Mouse (Mus musculus) left cerebral cortex, postnatal 36 days (tissue): ENCODE results near the gene Rusc1. TPM values are rescaled to one million over a fixed set of nuclear protein-coding genes. Genes with fewer than 3 reads are reported as not detected.
A peak's percentile ranks its signal among the peaks of the same experiment; 100 is the strongest.
"Not testable (repeated sequence)": the region's sequence is repeated elsewhere in the genome, so short reads cannot be mapped to it uniquely, and the experiment has no call there.

Experiments
- DNase-seq, 2 experiments: peaks; one replicate each; pipeline ENCODE4 v3.0.0; 2021 to 2022; ENCODE audit warnings: low spot score in 2 of 2, mixed read lengths in 1 of 2
- intact Hi-C: fragments of 180-260 bp; cut with DNase I; formaldehyde crosslinking; loops from one replicate; pipeline ENCODE4 v1.15.1; 2025
- total RNA-seq, 2 experiments: library from RNA; stranded (reverse); gene quantifications; 2 replicates each; pipeline ENCODE4 v1.2.3; 2021

Rusc1 gene
- total RNA-seq, 2 experiments from 2014 or later: 185 to 202 TPM

DNA sequence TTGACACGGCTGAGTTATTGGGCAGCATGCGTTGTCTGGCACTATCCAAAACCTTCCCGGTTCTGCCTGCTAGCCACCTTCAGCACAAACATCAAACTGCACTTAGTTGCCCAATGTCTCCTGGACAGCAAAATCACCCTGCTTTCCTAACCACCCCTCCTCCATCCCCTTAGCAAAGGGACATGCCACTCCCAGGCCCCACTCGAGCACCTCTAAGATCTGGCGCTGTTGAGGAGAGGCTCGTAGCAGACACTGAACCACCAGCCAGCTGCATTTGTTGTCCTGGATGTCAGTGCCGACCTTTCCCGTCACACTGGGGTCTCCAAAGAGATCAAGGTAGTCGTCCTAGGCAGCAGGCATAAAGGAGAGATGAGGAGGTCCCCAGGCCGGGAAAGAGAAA is 910 bp upstream of the Rusc1 start:
- intact Hi-C loops: loop anchor here (5.0 kb wide), 2 partner anchors 63 to 118 kb away; no protein-coding TSS in a partner anchor
- DNase-seq: no peak

- DNase-seq: no peak
- intact Hi-C loops: loop anchor here (5.0 kb wide), 2 partner anchors 65 to 120 kb away; no protein-coding TSS in a partner anchor
Measured at GRCm38 (mm10) chr3:89092509-89093090, 511 bp downstream of the Rusc1 start.

- no peak for DNase-seq
- intact Hi-C loops: loop anchor here (5.0 kb wide), 2 partner anchors 65 to 120 kb away; no protein-coding TSS in a partner anchor
Measured at GRCm38 (mm10) chr3:89091811-89092508, 1.2 kb downstream of the Rusc1 start.

DNA sequence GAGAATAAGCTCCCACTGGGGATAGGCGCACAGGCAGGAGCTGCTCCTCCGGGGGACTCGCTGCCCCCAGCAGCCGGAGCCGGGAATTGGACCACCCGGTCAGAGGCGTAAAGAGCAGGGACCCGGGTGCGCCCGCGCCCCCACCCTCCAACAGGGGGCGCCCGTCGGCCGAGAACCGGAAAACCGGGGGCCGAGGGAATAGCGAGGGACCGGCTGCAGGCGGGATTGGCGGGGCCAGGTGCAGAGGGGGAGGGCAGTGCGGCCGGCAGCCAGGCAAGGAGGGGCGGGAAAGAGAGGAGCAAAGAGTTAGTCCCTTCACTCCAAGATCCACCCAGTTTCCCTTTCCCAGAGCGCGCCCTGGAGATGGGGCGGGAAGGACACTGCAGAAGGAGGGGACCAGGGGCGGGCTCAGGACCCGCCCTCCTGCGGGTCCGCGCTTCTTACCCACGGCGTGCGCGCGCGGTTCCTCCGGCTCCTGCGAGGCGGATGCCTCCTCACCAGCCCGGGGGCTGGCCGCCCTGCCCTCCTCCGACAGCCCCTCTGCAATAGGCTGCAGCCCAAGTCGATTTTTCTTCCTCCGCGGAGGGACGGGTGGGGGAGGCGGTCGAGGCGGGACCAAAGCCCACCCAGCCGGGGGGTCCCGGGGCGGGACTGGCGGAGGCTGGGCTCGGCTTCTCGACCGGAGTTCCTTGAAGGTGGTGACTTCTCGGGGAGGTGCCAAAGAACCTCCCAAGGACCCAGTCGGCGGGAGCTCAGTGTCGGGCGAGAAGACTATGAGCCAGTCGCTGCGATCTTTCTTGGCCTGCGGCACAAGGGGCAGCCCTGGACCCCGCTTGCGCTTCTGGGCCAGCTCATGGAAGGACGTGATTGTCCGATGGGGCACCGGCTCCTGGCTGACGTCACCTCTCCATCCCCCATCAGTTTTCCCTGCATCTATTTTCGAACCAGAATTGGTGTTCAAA is 2.1 kb downstream of the Rusc1 start:
- DNase-seq: peak; percentile 86 to 92
- intact Hi-C loops: loop anchor here (5.0 kb wide), 2 partner anchors 66 to 121 kb away; no protein-coding TSS in a partner anchor

GRCm38 (mm10) chr3:89089882-89090591 is 3.1 kb downstream of the Rusc1 start:
- peak; percentile 86 to 90 for DNase-seq
- intact Hi-C loops: loop anchor here (5.0 kb wide), 2 partner anchors 67 to 122 kb away; no protein-coding TSS in a partner anchor

DNA sequence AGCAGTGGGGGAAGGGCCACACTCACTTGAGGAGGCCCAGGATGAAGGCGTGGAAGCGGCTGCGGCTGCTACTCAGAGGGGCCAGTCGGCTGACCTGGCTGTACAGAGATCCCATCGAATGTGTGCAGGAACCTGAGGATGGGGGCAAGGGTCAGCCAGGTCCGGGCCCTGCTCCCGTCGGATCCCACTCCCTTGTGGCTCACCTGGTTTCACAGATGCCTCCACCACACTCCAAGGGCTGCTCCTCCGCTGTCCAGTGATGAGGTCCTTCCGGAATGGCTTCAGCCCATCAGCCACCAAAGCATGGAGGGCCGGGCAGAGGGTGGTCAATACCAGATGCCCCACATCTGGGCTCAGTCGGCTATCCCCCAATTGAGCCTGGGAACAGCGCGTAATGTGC is 4.1 kb downstream of the Rusc1 start:
- intact Hi-C loops: no loop called here
- no peak for DNase-seq

DNA sequence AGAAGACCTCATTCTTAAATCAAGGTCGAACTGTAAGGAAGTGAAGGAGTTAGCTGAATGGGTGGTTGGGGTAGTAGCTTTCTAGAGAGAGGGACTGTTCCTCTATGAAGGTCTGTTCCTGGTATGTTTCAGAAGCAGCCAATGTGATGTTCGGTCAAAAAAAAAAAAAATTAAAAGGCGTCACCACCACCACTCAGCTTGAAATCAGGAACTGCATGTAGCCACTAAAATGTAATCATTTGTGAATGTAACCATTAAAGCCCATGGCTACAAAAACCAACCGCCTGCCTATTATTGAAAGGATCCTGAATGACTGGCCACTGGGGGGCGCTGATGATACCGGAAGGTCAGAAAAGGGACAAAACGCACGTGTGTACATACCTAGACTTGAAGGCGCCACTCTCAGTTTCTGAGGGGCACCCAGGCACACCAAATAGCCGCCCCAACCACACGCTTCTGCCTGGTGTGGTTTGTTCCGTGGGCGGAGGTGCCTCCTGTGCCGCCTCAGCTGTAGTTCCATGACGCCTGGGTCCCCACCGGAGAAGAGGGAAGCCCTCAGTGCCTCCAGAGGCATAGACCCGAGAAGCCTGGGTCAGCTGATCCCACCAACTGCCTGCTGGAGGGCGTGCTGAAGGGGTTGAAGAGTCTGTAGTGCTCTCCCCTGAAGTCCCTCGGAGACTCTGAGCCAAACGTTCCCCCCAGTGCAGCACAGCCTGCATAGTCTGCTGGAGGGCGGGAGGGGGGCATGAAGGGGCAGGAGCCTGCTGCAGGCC is 5.6 kb downstream of the Rusc1 start:
- intact Hi-C loops: no loop called here
- peak; percentile 66 to 75 for DNase-seq

- intact Hi-C loops: no loop called here
- no peak for DNase-seq
Measured at GRCm38 (mm10) chr3:89084654-89085190, 8.4 kb downstream of the Rusc1 start.

DNA sequence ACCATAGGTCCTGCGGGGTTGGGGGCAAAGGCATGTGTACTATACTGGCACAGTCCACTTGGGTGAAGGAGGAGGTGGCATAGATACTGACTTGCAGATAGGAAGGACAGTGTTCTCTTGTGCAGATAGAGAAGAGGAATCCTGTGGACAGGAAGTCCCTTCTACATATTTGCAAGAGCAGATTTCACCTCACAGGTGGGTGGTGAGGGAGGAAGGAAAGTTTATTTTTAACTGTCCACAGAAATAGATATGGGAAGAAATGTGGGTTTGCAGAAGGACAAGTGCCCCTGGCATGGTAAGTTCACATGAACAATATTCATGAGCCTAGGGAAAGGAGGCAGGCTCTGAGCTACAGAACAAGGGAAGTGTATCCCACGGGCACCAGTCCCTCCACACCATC is 9.0 kb downstream of the Rusc1 start:
- intact Hi-C loops: no loop called here
- peak in 1 of 2 experiments; percentile 44 for DNase-seq

DNA sequence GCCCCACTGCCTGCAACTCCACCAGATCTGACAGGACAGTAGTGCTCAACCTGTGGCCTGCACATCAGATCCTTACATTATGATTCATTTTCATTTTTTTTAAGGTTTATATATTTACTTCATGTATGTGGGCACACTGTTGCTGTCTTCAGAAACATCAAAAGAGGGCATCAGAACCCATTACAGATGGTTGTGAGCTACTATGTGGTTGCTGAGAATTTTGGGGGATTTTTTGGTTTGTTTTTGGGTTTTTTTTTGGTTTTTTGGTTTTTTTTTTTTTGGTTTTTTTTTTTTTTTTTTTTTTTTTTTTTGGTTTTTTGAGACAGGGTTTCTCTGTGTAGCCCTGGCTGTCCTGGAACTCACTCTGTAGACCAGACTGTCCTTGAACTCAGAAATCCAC is 10.8 kb downstream of the Rusc1 start:
- intact Hi-C loops: not testable (repeated sequence)

GRCm38 (mm10) chr3:89077383-89077782 is 15.7 kb downstream of the Rusc1 start:
- intact Hi-C loops: no loop called here
- DNase-seq: no peak

More for the DNA sequence above, 10.8 kb downstream of the Rusc1 start:
- not testable (repeated sequence) for DNase-seq

DNA sequence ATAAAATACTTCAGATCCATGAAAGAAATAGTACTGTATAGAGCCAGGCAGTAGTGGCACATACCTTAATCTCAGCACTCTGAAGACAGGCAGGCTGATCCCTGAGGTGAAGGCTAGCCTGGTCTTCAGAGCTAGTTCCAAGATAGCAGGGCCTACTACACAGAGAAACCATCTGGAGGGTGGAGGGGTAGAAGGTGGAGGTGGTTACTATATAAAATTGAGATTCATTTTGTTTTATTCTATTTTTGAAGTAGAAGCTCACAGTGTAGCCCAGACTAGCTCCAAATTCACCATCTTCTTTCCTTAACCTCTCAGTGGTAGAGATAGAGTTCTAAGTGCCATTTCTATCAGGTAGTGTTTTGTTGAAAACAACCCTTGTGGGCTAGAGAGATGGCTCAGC is 25.8 kb downstream of the Rusc1 start:
- DNase-seq: no peak

GRCm38 (mm10) chr3:89061696-89062095 is 31.4 kb downstream of the Rusc1 start:
- no peak for DNase-seq
- intact Hi-C loops: no loop called here

More for the DNA sequence above, 25.8 kb downstream of the Rusc1 start:
- intact Hi-C loops: no loop called here

DNA sequence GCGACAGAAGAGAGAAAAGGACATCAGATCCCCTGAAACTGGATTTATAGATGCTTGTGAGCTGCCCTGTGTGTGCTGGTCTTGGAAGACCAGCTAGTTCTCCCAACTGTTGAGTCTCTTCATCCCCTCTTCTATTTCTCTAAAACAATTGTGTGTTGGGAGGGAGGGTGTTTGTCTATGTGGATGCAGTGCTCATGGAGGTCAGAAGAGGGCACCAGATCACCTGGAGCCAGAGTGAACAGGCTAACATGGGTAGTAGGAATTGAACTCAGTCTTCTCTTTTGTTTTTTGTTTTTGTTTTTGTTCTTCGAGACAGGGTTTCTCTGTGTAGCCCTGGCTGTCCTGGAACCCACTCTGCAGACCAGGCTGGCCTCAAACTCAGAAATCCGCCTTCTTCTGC is 34.3 kb downstream of the Rusc1 start:
- no peak for DNase-seq
- intact Hi-C loops: no loop called here

DNA sequence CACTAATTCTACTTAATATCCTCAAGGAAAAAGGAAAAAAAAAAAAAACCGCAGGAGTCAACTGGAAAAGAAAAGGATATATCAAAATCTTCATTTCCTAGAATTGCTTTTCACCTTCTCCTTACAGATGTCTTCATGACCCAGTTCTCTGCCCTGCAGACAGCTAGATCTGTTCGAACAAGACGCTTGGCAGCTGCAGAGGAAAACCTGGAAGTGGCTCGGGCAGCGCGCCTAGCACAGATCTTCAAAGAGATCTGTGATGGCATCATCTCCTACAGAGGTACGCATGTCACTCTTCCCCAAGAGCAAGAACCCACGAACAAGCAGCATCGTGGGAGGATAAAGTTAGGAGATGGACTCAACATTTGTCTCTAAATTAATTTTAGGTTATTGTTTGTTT is 34.8 kb downstream of the Rusc1 start:
- no peak for DNase-seq
- intact Hi-C loops: no loop called here

DNA sequence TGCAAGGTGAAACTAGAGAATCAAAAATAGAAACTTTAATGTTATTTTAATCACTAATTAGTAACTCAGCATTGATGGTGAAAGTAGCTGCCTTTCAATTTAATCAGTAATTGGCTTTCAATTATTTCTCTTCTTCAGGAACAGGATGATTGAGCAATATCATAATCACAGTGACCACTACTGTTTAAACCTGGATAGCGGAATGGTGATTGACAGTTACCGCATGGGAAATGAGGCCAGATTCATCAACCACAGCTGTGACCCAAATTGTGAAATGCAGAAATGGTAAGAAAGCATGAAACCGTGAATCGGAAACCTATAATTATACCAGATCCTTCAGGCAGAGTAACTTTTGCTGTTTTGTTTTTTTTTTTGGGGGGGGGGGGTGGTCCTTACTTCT is 49.8 kb downstream of the Rusc1 start:
- intact Hi-C loops: no loop called here
- DNase-seq: no peak
